Mouse (Mus musculus): ENCODE measurements around the gene Lyst.
"Not testable (repeated sequence)": the region's sequence is repeated elsewhere in the genome, so short reads cannot be mapped to it uniquely, and the experiment has no call there.

Lyst gene

GRCm38 (mm10) chr13:13784420-13784936 lies 194.3 kb downstream of the Lyst start:
- no peak for DNase-seq

- DNase-seq: no peak
Measured at GRCm38 (mm10) chr13:13784981-13785783, 195.0 kb downstream of the Lyst start.

- DNase-seq: no peak
Measured at GRCm38 (mm10) chr13:13786971-13787370, 196.8 kb downstream of the Lyst start.

GRCm38 (mm10) chr13:13788070-13788469 lies 197.9 kb downstream of the Lyst start:
- no peak for DNase-seq

GRCm38 (mm10) chr13:13791981-13792380 lies 201.8 kb downstream of the Lyst start:
- no peak for DNase-seq

- no peak for DNase-seq
Measured at GRCm38 (mm10) chr13:13795166-13795832, 205.1 kb downstream of the Lyst start.

GRCm38 (mm10) chr13:13796082-13796481 lies 205.9 kb downstream of the Lyst start:
- DNase-seq: no peak

GRCm38 (mm10) chr13:13797816-13798215 lies 207.6 kb downstream of the Lyst start:
- DNase-seq: not testable (repeated sequence)

GRCm38 (mm10) chr13:13798775-13799174 lies 208.6 kb downstream of the Lyst start:
- no peak for DNase-seq

- DNase-seq: no peak
Measured at GRCm38 (mm10) chr13:13808337-13809132, 218.3 kb downstream of the Lyst start.

GRCm38 (mm10) chr13:13810885-13811284 lies 220.7 kb downstream of the Lyst start:
- DNase-seq: no peak

GRCm38 (mm10) chr13:13818696-13819095 lies 228.5 kb downstream of the Lyst start:
- DNase-seq: no peak

- DNase-seq: no peak
Measured at GRCm38 (mm10) chr13:13820234-13821123, 230.3 kb downstream of the Lyst start.

- no peak for DNase-seq
Measured at GRCm38 (mm10) chr13:13824946-13825345, 234.7 kb downstream of the Lyst start.

- no peak for DNase-seq
Measured at GRCm38 (mm10) chr13:13826533-13826932, 236.3 kb downstream of the Lyst start.

GRCm38 (mm10) chr13:13828125-13828524 lies 237.9 kb downstream of the Lyst start:
- DNase-seq: no peak

All from cerebellum, adult 11-12 months (tissue).